Mouse (Mus musculus) subcutaneous adipose tissue, adult 2 months (tissue): Measurements from ENCODE around the gene Pramel6. TPM values are rescaled to one million over a fixed set of nuclear protein-coding genes. Genes with fewer than 3 reads are reported as not detected.

Source experiments
- polyA plus RNA-seq: library from polyadenylated mRNA; depleted of rRNA; stranded (reverse); fragments of >200 nt; gene quantifications from 2 replicates; pipeline ENCODE4 v1.2.3, GENCODE M21; 2012; ENCODE audit warnings: low replicate concordance; rRNA removed

The Pramel6 gene
- polyA plus RNA-seq: not detected in 2 replicates

GRCm38 (mm10) chr2:87506265-87506664 lies at the start of gene Pramel6:
Gene Pramel6, plus strand, starts transcription at chr2:87506565.

GRCm38 (mm10) chr2:87496993-87497392 lies 9.4 kb upstream of the Pramel6 start, which contains the start of gene Pramel7:
Gene Pramel7, minus strand, starts transcription at chr2:87497093.

GRCm38 (mm10) chr2:87531496-87531895 lies 25.1 kb downstream of the Pramel6 start, which contains the start of gene Olfr153:
Gene Olfr153, plus strand, starts transcription at chr2:87531796.

GRCm38 (mm10) chr2:87545442-87545841 lies 39.1 kb downstream of the Pramel6 start, which contains the start of gene Olfr1128:
Gene Olfr1128, minus strand, starts transcription at chr2:87545542.

Other genes starting within 250 kb of the Pramel6 start
- gene Olfr1116, start 239.0 kb upstream of the Pramel6 start, polyA plus RNA-seq: not detected in 2 replicates
- gene Olfr1118, start 199.0 kb upstream of the Pramel6 start, polyA plus RNA-seq: not detected in 2 replicates
- gene Olfr1120, start 151.8 kb upstream of the Pramel6 start, polyA plus RNA-seq: not detected in 2 replicates
- not detected in 2 replicates for gene Olfr1121, start 136.7 kb upstream of the Pramel6 start, polyA plus RNA-seq
- not detected in 2 replicates for gene Olfr1122, start 120.7 kb upstream of the Pramel6 start, polyA plus RNA-seq
- not detected in 2 replicates for gene Olfr1123, start 89.9 kb upstream of the Pramel6 start, polyA plus RNA-seq
- not detected in 2 replicates for gene Olfr1124, start 76.3 kb upstream of the Pramel6 start, polyA plus RNA-seq
- not detected in 2 replicates for gene Olfr1126, start 52.6 kb upstream of the Pramel6 start, polyA plus RNA-seq
- gene Pramel7, start 9.5 kb upstream of the Pramel6 start, polyA plus RNA-seq: not detected in 2 replicates
- not detected in 2 replicates for gene Olfr153, start 25.2 kb downstream of the Pramel6 start, polyA plus RNA-seq
- not detected in 2 replicates for gene Olfr1128, start 39.0 kb downstream of the Pramel6 start, polyA plus RNA-seq
- not detected in 2 replicates for gene Olfr1129, start 67.3 kb downstream of the Pramel6 start, polyA plus RNA-seq
- not detected in 2 replicates for gene Olfr1130, start 99.6 kb downstream of the Pramel6 start, polyA plus RNA-seq
- not detected in 2 replicates for gene Olfr1131, start 120.5 kb downstream of the Pramel6 start, polyA plus RNA-seq
- gene Olfr1132, start 131.0 kb downstream of the Pramel6 start, polyA plus RNA-seq: not detected in 2 replicates
- gene Olfr1133, start 140.8 kb downstream of the Pramel6 start, polyA plus RNA-seq: not detected in 2 replicates
- not detected in 2 replicates for gene Olfr1134, start 151.9 kb downstream of the Pramel6 start, polyA plus RNA-seq
- not detected in 2 replicates for gene Olfr1135, start 167.1 kb downstream of the Pramel6 start, polyA plus RNA-seq
- gene Olfr1136, start 187.4 kb downstream of the Pramel6 start, polyA plus RNA-seq: not detected in 2 replicates
- not detected in 2 replicates for gene Olfr1137, start 206.6 kb downstream of the Pramel6 start, polyA plus RNA-seq
- gene Olfr1138, start 233.4 kb downstream of the Pramel6 start, polyA plus RNA-seq: not detected in 2 replicates
- gene Olfr1140, start 237.2 kb downstream of the Pramel6 start, polyA plus RNA-seq: not detected in 2 replicates
- not detected in 2 replicates for gene Olfr1141, start 247.4 kb downstream of the Pramel6 start, polyA plus RNA-seq